ENCODE assay signal across 8 mouse cellular contexts in genomic region chr9:113930534-113931374, GRCm38 (mm10). TPM values are rescaled to one million over a fixed set of nuclear protein-coding genes. Genes with fewer than 3 reads are reported as not detected.
DNase-seq lines count a peak whose midpoint lies in the region; ATAC-seq and TF ChIP-seq lines count a peak whose summit lies in the region.

Ubp1 (plus strand) TSS chr9:113930934.

- peak within 1 kb of the TSS; percentile 96 for H3K4me2 ChIP-seq in forebrain, embryonic 13.5 days
- peak within 1 kb of the TSS; percentile 78 for H3K4me2 ChIP-seq in liver, postnatal 0 days (ENCODE audit: low read depth, low read length)
- H3K4me2 ChIP-seq in neural tube, embryonic 14.5 days (ENCODE audit: low read depth, low read length) = peak within 1 kb of the TSS; percentile 73

- TF ChIP-seq CTCF in ES-Bruce4 (IDR thresholded peaks at IDR 0.05; ENCODE audit: low read depth, low read length) = no peak
- TF ChIP-seq CTCF in liver, postnatal 0 days (IDR thresholded peaks at IDR 0.05; ENCODE audit: low read depth) = no peak

- no peaks in the 10 kb centered on the region for H3K27me3 ChIP-seq in ES-Bruce4 (ENCODE audit: control insufficient read depth, insufficient read depth, low read length, poor library complexity, severe bottlenecking)
- no peaks in the 10 kb centered on the region for H3K27me3 ChIP-seq in forebrain, embryonic 13.5 days
- no peaks in the 10 kb centered on the region for H3K27me3 ChIP-seq in liver, postnatal 0 days (ENCODE audit: insufficient read depth, low read length)
- no peaks in the 10 kb centered on the region; the same call in 1 of the 2 replicates for H3K27me3 ChIP-seq in neural tube, embryonic 14.5 days (ENCODE audit: control insufficient read depth, insufficient read depth, low read length)

- peak within 1 kb of the TSS; percentile 94 for H3K4me3 ChIP-seq in ES-Bruce4 (ENCODE audit: low read depth, low read length)
- H3K4me3 ChIP-seq in forebrain, embryonic 13.5 days = peak within 1 kb of the TSS; percentile 97
- peak within 1 kb of the TSS; percentile 96 for H3K4me3 ChIP-seq in liver, postnatal 0 days (ENCODE audit: low read depth, low read length)
- peak within 1 kb of the TSS; percentile 95 for H3K4me3 ChIP-seq in neural tube, embryonic 14.5 days (ENCODE audit: low read depth, low read length)

- H3K9ac ChIP-seq in ES-Bruce4 (ENCODE audit: low read depth, poor library complexity, severe bottlenecking) = peak within 1 kb of the TSS; percentile 98
- H3K9ac ChIP-seq in forebrain, embryonic 13.5 days = peak within 1 kb of the TSS; percentile 96
- peak within 1 kb of the TSS; percentile 98 for H3K9ac ChIP-seq in liver, postnatal 0 days (replicated peaks)
- H3K9ac ChIP-seq in neural tube, embryonic 14.5 days (replicated peaks; ENCODE audit: low read depth, low read length) = peak within 1 kb of the TSS; percentile 95

- ATAC-seq in cerebellum, adult (ENCODE audit: insufficient number of reproducible peaks, low FRiP score, low TSS enrichment) = peak; percentile 97
- ATAC-seq in forebrain, embryonic 13.5 days = peak; percentile 97
- peak; percentile 95 for ATAC-seq in liver, postnatal 0 days
- ATAC-seq in neural tube, embryonic 14.5 days (ENCODE audit: low read depth) = peak; percentile 96

- under 1% methylated on average over 43 of the region's 86 CpGs for WGBS in forebrain, embryonic 13.5 days
- under 1% methylated on average over 55 of the region's 86 CpGs for WGBS in large intestine, adult 2 months
- WGBS in liver, postnatal 0 days (ENCODE audit: insufficient replicate concordance) = under 1% methylated on average over 29 of the region's 86 CpGs
- WGBS in neural tube, embryonic 14.5 days = under 1% methylated on average over 48 of the region's 86 CpGs

- peak; percentile 23 for TF ChIP-seq POLR2A in ES-Bruce4 (IDR thresholded peaks at IDR 0.05; ENCODE audit: insufficient read depth, low read length)

- peak; percentile 96 to 98 for DNase-seq in heart, postnatal 10 days
- DNase-seq in large intestine, adult 2 months (ENCODE audit: low read depth, low spot score) = peak; percentile 94
- peak; percentile 96 for DNase-seq in liver, postnatal 0 days
- DNase-seq in testis, postnatal 10 days (ENCODE audit: low spot score) = peak; percentile 92

- intact Hi-C loops in heart, postnatal 10 days (cut with DNase I) = no loop called here

- no peaks in the 10 kb centered on the region for H3K4me1 ChIP-seq in ES-Bruce4 (ENCODE audit: control insufficient read depth, insufficient read depth, low read length)
- peaks cover 32% of the 10 kb centered on the region for H3K4me1 ChIP-seq in forebrain, embryonic 13.5 days
- H3K4me1 ChIP-seq in liver, postnatal 0 days (ENCODE audit: insufficient read depth) = peaks cover 27% of the 10 kb centered on the region
- peaks cover 15% of the 10 kb centered on the region for H3K4me1 ChIP-seq in neural tube, embryonic 14.5 days (ENCODE audit: control insufficient read depth, insufficient read depth, low read length)

- no peaks in the 10 kb centered on the region for H3K36me3 ChIP-seq in ES-Bruce4 (ENCODE audit: control insufficient read depth, insufficient read depth, low read length, poor library complexity, severe bottlenecking)
- peaks cover 3% of the 10 kb centered on the region; the same call in 1 of the 2 replicates for H3K36me3 ChIP-seq in forebrain, embryonic 13.5 days (ENCODE audit: poor library complexity, severe bottlenecking)
- no peaks in the 10 kb centered on the region for H3K36me3 ChIP-seq in liver, postnatal 0 days (replicated peaks; ENCODE audit: insufficient read depth, low read length)
- no peaks in the 10 kb centered on the region for H3K36me3 ChIP-seq in neural tube, embryonic 14.5 days (ENCODE audit: control insufficient read depth, insufficient read depth, low read length)

- no peak for TF ChIP-seq EP300 in ES-Bruce4 (IDR thresholded peaks at IDR 0.05; ENCODE audit: insufficient read depth, low read depth, low read length)
- TF ChIP-seq EP300 in liver, postnatal 0 days (IDR thresholded peaks at IDR 0.05; ENCODE audit: low read depth) = no peak; the same call in 1 of the 2 replicates

- no peaks in the 10 kb centered on the region for H3K9me3 ChIP-seq in ES-Bruce4 (replicated peaks; ENCODE audit: control insufficient read depth, insufficient read depth, low read length, poor library complexity, severe bottlenecking)
- no peaks in the 10 kb centered on the region for H3K9me3 ChIP-seq in forebrain, embryonic 13.5 days (replicated peaks)
- H3K9me3 ChIP-seq in liver, postnatal 0 days (ENCODE audit: low read length) = no peaks in the 10 kb centered on the region
- H3K9me3 ChIP-seq in neural tube, embryonic 14.5 days (ENCODE audit: control insufficient read depth, low read length) = no peaks in the 10 kb centered on the region

- peak within 1 kb of the TSS; percentile 84 for H3K27ac ChIP-seq in ES-Bruce4 (ENCODE audit: insufficient read depth, low read length)
- peak within 1 kb of the TSS; percentile 89 for H3K27ac ChIP-seq in forebrain, embryonic 13.5 days
- peak within 1 kb of the TSS; percentile 96 for H3K27ac ChIP-seq in liver, postnatal 0 days (ENCODE audit: low read depth)
- peak within 1 kb of the TSS; percentile 91 for H3K27ac ChIP-seq in neural tube, embryonic 14.5 days (ENCODE audit: low read depth, low read length)

RNA-seq across cellular contexts. Expression of gene Ubp1, which starts in this region (rescaled TPM):
- polyA plus RNA-seq in ES-Bruce4 (2011; ENCODE audit: insufficient read depth, insufficient read length, low read depth, missing spikeins) = 102 and 111 TPM in 2 replicates
- polyA plus RNA-seq in forebrain, embryonic 13.5 days (2015; fragmentation: Nextera tagmentation; extraction: Ambion mirVana) = 33.9 and 35.0 TPM in 2 replicates
- total RNA-seq in heart, postnatal 10 days (2021) = 10 to 100 TPM; 32.7 TPM
- 41.6 and 46.8 TPM in 2 replicates for polyA plus RNA-seq in large intestine, adult 2 months (2012; rRNA removed)
- polyA plus RNA-seq in liver, postnatal 0 days (2015; fragmentation: Nextera tagmentation; extraction: Ambion mirVana) = 22.6 and 22.8 TPM in 2 replicates
- polyA plus RNA-seq in neural tube, embryonic 14.5 days (2014; fragmentation: Nextera tagmentation; extraction: Ambion mirVana) = 43.7 and 48.9 TPM in 2 replicates

Comparison
In these comparisons a context has a peak if more than half of its experiments do, and no peak if none do; other contexts are left out.
1. Peak in every context shown above with its lines: DNase-seq, ATAC-seq, H3K4me3 ChIP-seq and H3K27ac ChIP-seq.